Mouse (Mus musculus) ES-CJ7 (cell line): ENCODE measurements around the gene Olfr661.

Source experiments
- DNase-seq: peaks from one replicate; pipeline ENCODE4 v3.0.0; 2011; ENCODE audit warnings: low read depth, low spot score

Olfr661 gene

DNA sequence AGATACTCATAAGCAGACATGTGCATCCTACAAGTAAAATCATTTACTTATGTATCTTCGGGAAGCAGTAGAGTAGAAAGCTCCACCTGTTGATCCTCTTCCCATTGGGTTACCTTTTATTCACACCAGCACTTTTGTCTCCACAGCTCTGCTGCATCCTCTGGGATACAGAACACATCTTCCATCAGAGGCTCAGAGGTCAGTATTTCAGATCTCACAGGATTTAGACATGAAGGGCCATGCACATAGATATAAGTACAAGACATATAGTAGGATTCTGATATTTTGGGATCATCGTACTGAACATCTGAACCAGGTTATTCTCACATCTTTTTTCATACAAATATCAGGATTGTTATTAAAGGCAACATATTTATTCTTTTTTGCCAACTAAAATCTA, at the start of gene Olfr661:
Gene Olfr661, plus strand, starts transcription at position 301 of the 400 bp plus-strand sequence.
- DNase-seq: no peak

DNA sequence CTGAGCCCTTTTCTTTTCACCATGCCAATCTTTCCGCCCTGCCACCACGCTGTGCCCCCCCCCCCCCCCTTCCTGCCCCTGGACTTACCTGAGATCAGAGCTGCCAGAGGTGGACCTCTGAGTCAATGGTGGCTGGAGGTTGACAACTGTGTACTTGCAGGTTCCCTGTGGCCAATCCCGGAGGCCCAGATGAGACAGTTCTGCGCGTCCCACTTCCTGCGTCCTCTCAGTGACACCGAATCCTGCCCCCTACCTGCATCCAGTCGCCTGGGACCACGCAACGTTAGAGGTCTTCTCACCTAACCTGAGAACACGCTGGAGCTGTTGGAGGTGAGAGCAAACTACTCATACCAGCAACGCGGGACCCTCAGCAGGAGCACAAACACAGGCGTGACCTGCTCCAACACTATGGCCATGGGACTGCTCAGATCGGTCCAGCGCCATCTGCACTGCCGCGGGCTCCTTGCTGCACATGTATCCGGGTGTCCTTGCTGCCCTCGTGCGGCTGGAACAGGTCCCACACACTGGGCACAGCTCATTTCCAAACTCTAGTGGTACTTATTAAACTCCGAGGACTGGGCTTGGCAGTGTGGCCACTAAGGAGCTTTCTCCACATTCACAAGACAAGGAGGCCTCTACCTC, 39.3 kb upstream of the Olfr661 start, which contains the start of gene Olfr658:
Gene Olfr658, minus strand, starts transcription at position 465 of the 642 bp plus-strand sequence.
- DNase-seq: peak; percentile 75

DNA sequence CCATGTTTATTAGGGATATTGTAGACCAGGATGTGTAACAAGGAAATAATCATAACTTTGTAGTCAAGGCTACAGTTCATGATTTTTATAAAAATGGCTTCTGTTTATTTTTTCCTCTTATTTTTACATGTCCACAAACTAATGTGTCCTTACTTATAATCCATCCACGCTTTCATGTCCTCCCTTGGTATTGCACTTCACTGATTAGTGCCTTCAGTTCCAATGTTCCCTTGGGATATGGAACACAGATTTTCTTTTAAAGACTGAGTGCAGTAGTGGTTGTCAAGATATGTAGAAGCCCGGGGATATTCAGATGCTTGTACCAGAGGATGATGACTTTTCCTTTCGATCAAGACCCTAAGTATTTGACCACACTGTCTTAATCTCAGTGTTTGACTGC, 19.8 kb upstream of the Olfr661 start, which contains the start of gene Olfr659:
Gene Olfr659, plus strand, starts transcription at position 301 of the 400 bp plus-strand sequence.
- DNase-seq: no peak
